Mouse (Mus musculus) ES-E14 (cell line): ENCODE measurements around the gene Cib2. TPM values are rescaled to one million over a fixed set of nuclear protein-coding genes. Genes with fewer than 3 reads are reported as not detected.
A peak's percentile ranks its signal among the peaks of the same experiment; 100 is the strongest.

Experiments
- DNase-seq: peaks from one replicate; pipeline ENCODE4 v3.0.0-alpha.2; 2013; ENCODE audit warnings: low read depth, low spot score
- H3K27ac ChIP-seq: 2 replicates; pipeline ENCODE4 v1.5.1; 2012; ENCODE audit warnings: low read depth, mild to moderate bottlenecking, low read length, moderate library complexity, mixed read lengths; ENCODE audit not compliant: poor library complexity, insufficient read depth, severe bottlenecking
- H3K36me3 ChIP-seq: 2 replicates; pipeline ENCODE4 v1.6.1; 2012; ENCODE audit warnings: mild to moderate bottlenecking, low read length, moderate library complexity, mixed read lengths; ENCODE audit not compliant: control insufficient read depth, poor library complexity, insufficient read depth, severe bottlenecking
- H3K4me1 ChIP-seq, 2 experiments: fragments of 150-350 bp in 1 of 2; sonication (generic) in 1 of 2; 2 replicates each; pipeline ENCODE4 v1.6.1; 2012; ENCODE audit warnings: low read length in 2 of 2, mild to moderate bottlenecking in 1 of 2, mixed read lengths in 1 of 2; ENCODE audit not compliant: control insufficient read depth in 2 of 2, insufficient read depth in 2 of 2, poor library complexity in 1 of 2
- H3K4me3 ChIP-seq, 2 experiments: fragments of 150-350 bp in 1 of 2; sonication (generic) in 1 of 2; 2 replicates each; pipeline ENCODE4 v1.5.1; 2012; ENCODE audit warnings: low read length in 2 of 2, low read depth in 1 of 2, mild to moderate bottlenecking in 1 of 2, mixed read lengths in 1 of 2; ENCODE audit not compliant: insufficient read depth in 1 of 2, poor library complexity in 1 of 2, severe bottlenecking in 1 of 2
- H3K9ac ChIP-seq: 2 replicates; pipeline ENCODE4 v1.6.1; 2012; ENCODE audit warnings: low read depth, mild to moderate bottlenecking, low read length, mixed read lengths; ENCODE audit not compliant: poor library complexity, insufficient read depth, severe bottlenecking
- H3K9me3 ChIP-seq: fragments of 150-350 bp; sonication (generic); 2 replicates; pipeline ENCODE4 v1.6.1; 2012; ENCODE audit warnings: low read depth, mild to moderate bottlenecking, low read length; ENCODE audit not compliant: control insufficient read depth, insufficient read depth
- CHD2 ChIP-seq: IDR thresholded peaks from 2 replicates; pipeline ENCODE4 v1.6.1; 2014; ENCODE audit warnings: mild to moderate bottlenecking, low read depth, low read length, inconsistent platforms
- HCFC1 ChIP-seq: IDR thresholded peaks from 2 replicates; pipeline ENCODE4 v1.6.1; 2012; ENCODE audit warnings: low read length, inconsistent platforms, borderline replicate concordance; ENCODE audit not compliant: insufficient read depth
- MAFK ChIP-seq: IDR thresholded peaks from 2 replicates; pipeline ENCODE4 v1.6.1; 2014; ENCODE audit warnings: mild to moderate bottlenecking, low read depth, low read length, inconsistent platforms; ENCODE audit not compliant: insufficient read depth
- ZC3H11A ChIP-seq: IDR thresholded peaks from 2 replicates; pipeline ENCODE4 v1.6.1; 2012; ENCODE audit warnings: low read depth, mild to moderate bottlenecking, inconsistent platforms, low read length, borderline replicate concordance
- ZNF384 ChIP-seq: IDR thresholded peaks from 2 replicates; pipeline ENCODE4 v1.6.1; 2012; ENCODE audit warnings: low read depth, low read length, inconsistent platforms
- in situ Hi-C, 2 experiments: fragments of 600-800 bp; cut with MboI; formaldehyde crosslinking; loops; one replicate each; pipeline ENCODE4 v1.15.1; 2025; ENCODE audit warnings: low sequenced_read_pairs in 2 of 2, inconsistent platforms in 1 of 2; ENCODE audit not compliant: unreplicated experiment in 2 of 2
- total RNA-seq: library from RNA; depleted of rRNA; stranded (reverse); fragments of 300-350 nt; gene quantifications from 2 replicates; pipeline ENCODE4 v1.2.3, GENCODE M21; 2012

Gene Cib2
- total RNA-seq, 1 experiment = 1.4 TPM

GRCm38 (mm10) chr9:54540801-54541200, 19.2 kb downstream of the Cib2 start:
- Histone ChIP-seq H3K4me3 (no peak overlapping the region), H3K36me3 (no peaks in the 10 kb centered on the region), H3K9me3 (no peaks in the 10 kb centered on the region), H3K9ac (no peak overlapping the region), H3K27ac (no peak overlapping the region), H3K4me1 (peaks cover 0 to 2% of the 10 kb centered on the region in 2 experiments; a peak in 1 of 4 replicates)
- TF ChIP-seq ZC3H11A = no peak
- TF ChIP-seq CHD2 = no peak
- TF ChIP-seq ZNF384 = no peak
- TF ChIP-seq MAFK = no peak
- TF ChIP-seq HCFC1 = no peak
- in situ Hi-C loops = no loop called here
- DNase-seq = no peak

- no peaks in the 10 kb centered on the region for H3K9me3 ChIP-seq
- no peak for DNase-seq
- in situ Hi-C loops = no loop called here
- H3K4me3 ChIP-seq = no peak within 1 kb of the TSS
- H3K27ac ChIP-seq = no peak within 1 kb of the TSS
- H3K4me1 ChIP-seq = peaks cover 0 to 2% of the 10 kb centered on the region in 2 experiments; a peak in 1 of 4 replicates
- no peaks in the 10 kb centered on the region for H3K36me3 ChIP-seq
- TF ChIP-seq HCFC1 (no peak), ZNF384 (no peak), MAFK (no peak), CHD2 (no peak), ZC3H11A (no peak)
- H3K9ac ChIP-seq = no peak within 1 kb of the TSS
These were observed 21.3 kb downstream of the Cib2 start, which contains the start of gene Sh2d7 for GRCm38 (mm10) chr9:54538684-54539083. Gene Sh2d7, plus strand, starts transcription at chr9:54538984.

- TF ChIP-seq HCFC1 = no peak
- no peak for TF ChIP-seq ZC3H11A
- TF ChIP-seq MAFK = peak; percentile 86
- no peak for TF ChIP-seq ZNF384
- TF ChIP-seq CHD2 = no peak
- in situ Hi-C loops = no loop called here
- Histone ChIP-seq H3K9me3 (no peaks in the 10 kb centered on the region), H3K4me1 (peaks cover 0 to 2% of the 10 kb centered on the region in 2 experiments; a peak in 1 of 4 replicates), H3K9ac (no peak overlapping the region), H3K4me3 (no peak overlapping the region), H3K36me3 (no peaks in the 10 kb centered on the region), H3K27ac (no peak overlapping the region)
- no peak for DNase-seq
These were observed 21.8 kb downstream of the Cib2 start for GRCm38 (mm10) chr9:54538244-54538643.

DNA sequence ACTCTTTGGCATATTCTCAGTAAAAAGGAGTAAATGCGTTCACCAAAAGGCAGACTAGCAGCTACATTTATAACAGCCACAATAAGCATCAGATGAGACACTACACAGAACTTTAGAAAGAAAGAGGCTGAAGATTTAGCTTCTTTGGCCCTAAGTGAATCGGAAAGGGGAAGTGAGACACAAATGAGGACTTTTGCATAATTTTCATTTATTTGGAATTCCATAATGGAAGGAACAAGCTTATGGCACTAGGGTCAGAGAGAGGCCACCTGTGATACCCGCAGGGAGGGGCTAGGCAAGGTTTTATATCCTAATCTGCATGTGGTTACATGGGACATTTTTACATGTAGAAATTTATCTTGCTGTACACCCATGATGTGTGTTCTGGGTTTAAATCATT, 22.5 kb downstream of the Cib2 start:
- Histone ChIP-seq H3K9me3 (no peaks in the 10 kb centered on the region), H3K36me3 (no peaks in the 10 kb centered on the region), H3K27ac (no peak overlapping the region), H3K4me1 (peaks cover 0 to 2% of the 10 kb centered on the region in 2 experiments; a peak in 1 of 4 replicates), H3K4me3 (no peak overlapping the region), H3K9ac (no peak overlapping the region)
- in situ Hi-C loops = no loop called here
- TF ChIP-seq ZNF384 (no peak), ZC3H11A (no peak), CHD2 (no peak), HCFC1 (no peak), MAFK (no peak)
- no peak for DNase-seq

- no peak for DNase-seq
- in situ Hi-C loops = no loop called here
- no peak overlapping the region for H3K27ac ChIP-seq
- TF ChIP-seq ZNF384 = no peak
- TF ChIP-seq ZC3H11A = no peak
- no peak for TF ChIP-seq HCFC1
- TF ChIP-seq MAFK = no peak
- TF ChIP-seq CHD2 = no peak
- no peak overlapping the region for H3K9ac ChIP-seq
- no peak overlapping the region for H3K4me3 ChIP-seq
- no peaks in the 10 kb centered on the region for H3K9me3 ChIP-seq
- H3K4me1 ChIP-seq = peaks cover 0 to 2% of the 10 kb centered on the region in 2 experiments; a peak in 1 of 4 replicates
- H3K36me3 ChIP-seq = no peaks in the 10 kb centered on the region
These were observed 23.0 kb downstream of the Cib2 start for GRCm38 (mm10) chr9:54537030-54537429.
